Mouse (Mus musculus): ENCODE results near the gene Zbtb26.

The Zbtb26 gene

DNA sequence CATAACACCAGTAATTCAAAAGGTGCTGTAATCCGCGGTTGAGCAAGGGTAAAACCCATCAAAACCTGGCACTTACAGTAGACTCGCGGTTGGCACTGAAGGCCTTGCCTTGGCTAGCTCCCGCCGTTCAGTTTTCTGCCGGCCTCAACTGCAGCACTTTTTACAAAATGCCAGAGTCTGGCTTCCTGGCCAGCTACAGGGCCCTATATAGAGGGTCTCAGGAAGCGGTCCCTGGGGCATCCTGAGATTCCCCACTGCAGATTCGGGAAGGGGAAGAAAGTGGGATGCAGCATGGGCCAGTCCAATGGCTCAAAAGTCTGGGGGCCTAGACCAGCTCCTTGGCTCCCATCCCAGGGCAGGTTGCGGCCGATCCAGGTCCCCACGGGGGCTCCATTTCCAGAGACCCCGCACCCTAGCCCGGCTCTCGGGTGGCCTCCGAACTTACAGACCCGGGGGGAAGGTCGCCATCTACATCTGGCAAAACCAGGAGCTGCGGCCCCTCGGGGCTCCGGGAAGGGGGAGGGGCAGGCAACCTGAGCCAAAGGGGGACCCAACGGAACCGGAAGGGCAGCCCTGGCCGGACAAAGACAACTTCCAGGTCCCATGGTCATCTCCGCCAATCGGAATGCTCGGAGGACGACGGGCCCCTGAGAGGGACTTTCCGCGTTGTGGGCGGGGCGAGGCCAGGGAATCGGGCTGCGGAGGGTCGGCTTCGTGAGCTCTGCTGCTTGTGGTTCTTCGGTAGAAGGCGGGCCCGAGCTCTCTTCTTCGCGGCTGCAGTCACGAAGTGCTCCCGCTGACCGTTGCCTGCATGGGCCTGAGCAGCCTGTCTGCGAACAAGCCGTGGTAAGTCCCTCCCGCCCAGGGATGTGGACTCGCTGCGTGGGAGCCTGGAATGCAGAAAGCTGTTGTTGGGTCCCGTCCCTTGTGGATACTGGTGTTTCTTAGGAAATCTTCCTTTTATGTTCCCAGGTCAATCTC is at the start of gene Zbtb26, which contains the start of the genes Zbtb6 and Rabgap1:
TSS of gene Zbtb26 (minus strand) at position 525 of the 981 bp plus-strand sequence.
TSS of gene Zbtb6 (minus strand) at position 561 of the 981 bp plus-strand sequence.
TSS of gene Rabgap1 (plus strand) at position 669 of the 981 bp plus-strand sequence.
- DNase-seq (ENCODE audit: low read depth, low spot score), result peak; percentile 97

DNA sequence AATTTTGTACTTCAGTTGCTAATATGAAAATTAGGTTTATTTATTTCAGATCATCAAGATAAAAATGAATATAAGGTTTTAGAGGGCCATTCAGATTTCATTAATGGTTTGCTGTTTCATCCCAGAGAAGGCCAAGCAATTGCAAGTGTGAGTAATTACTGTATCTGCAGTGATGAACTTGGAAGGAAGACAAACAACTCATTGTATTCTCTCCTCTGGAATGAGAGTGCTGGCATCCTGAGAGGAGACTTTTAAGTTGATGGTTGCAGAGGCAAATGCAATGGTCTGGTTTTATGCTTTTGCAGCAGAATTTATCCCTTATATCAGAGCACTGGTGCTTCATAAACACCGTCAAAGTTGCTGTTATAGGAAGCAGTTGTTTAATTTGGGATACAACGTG is 46.0 kb upstream of the Zbtb26 start:
- DNase-seq (ENCODE audit: low read depth, low spot score), result no peak

DNA sequence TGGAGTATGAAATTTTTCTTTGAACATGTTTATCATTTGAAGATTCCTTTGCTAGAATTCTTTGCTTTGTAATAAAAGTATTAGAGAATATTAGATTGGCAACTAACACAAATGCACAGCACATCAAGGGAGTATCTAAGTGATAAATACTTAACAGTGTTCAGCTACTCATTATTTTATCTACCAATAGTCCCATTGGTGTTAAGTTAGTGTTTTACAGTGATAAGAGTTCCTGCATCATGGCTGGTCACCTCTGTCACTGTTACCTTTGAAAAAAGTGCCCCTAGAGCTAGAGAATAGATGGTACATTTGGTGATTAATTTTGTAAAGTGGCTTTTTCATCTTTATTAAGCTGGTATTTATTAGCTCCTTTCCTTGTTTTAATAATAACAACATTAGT is 43.5 kb upstream of the Zbtb26 start:
- no peak for DNase-seq (ENCODE audit: low read depth, low spot score)

GRCm38 (mm10) chr2:37485370-37485769 is 42.4 kb upstream of the Zbtb26 start:
- DNase-seq (ENCODE audit: low read depth, low spot score), result peak; percentile 52

- DNase-seq (ENCODE audit: low read depth, low spot score), result no peak
Observed at GRCm38 (mm10) chr2:37484165-37484564, 41.2 kb upstream of the Zbtb26 start.

GRCm38 (mm10) chr2:37480039-37480438 is 37.1 kb upstream of the Zbtb26 start:
- DNase-seq (ENCODE audit: low read depth, low spot score), result no peak

GRCm38 (mm10) chr2:37479559-37479958 is 36.6 kb upstream of the Zbtb26 start:
- DNase-seq (ENCODE audit: low read depth, low spot score), result no peak

- DNase-seq (ENCODE audit: low read depth, low spot score), result no peak
Observed at GRCm38 (mm10) chr2:37466266-37466665, 23.3 kb upstream of the Zbtb26 start.

- no peak for DNase-seq (ENCODE audit: low read depth, low spot score)
Observed at GRCm38 (mm10) chr2:37460707-37461106, 17.8 kb upstream of the Zbtb26 start.

DNA sequence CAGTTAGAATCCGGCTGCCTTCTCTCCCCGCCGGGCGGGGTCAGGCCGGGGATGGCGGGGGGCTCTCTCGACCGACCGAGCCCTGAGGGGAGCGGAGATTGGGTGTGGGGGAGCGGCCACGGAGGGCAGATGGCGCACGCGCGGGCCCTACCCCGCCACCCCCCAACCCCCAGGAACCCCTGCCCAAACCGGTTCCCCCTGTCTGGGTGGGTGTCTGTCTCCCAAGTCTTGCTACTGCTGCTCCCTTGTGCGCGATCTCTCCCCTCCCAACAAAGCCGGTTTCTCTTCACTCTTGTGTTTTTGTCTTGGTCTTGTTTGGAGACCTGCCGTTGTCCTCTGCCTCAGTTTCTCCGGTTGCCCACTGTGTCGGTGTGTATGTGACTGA is 9.4 kb upstream of the Zbtb26 start:
- DNase-seq (ENCODE audit: low read depth, low spot score), result peak; percentile 3

- DNase-seq (ENCODE audit: low read depth, low spot score), result peak; percentile 94
Observed at GRCm38 (mm10) chr2:37451667-37452375, 8.9 kb upstream of the Zbtb26 start.

GRCm38 (mm10) chr2:37431609-37432008 is 11.3 kb downstream of the Zbtb26 start:
- peak; percentile 12 for DNase-seq (ENCODE audit: low read depth, low spot score)

DNA sequence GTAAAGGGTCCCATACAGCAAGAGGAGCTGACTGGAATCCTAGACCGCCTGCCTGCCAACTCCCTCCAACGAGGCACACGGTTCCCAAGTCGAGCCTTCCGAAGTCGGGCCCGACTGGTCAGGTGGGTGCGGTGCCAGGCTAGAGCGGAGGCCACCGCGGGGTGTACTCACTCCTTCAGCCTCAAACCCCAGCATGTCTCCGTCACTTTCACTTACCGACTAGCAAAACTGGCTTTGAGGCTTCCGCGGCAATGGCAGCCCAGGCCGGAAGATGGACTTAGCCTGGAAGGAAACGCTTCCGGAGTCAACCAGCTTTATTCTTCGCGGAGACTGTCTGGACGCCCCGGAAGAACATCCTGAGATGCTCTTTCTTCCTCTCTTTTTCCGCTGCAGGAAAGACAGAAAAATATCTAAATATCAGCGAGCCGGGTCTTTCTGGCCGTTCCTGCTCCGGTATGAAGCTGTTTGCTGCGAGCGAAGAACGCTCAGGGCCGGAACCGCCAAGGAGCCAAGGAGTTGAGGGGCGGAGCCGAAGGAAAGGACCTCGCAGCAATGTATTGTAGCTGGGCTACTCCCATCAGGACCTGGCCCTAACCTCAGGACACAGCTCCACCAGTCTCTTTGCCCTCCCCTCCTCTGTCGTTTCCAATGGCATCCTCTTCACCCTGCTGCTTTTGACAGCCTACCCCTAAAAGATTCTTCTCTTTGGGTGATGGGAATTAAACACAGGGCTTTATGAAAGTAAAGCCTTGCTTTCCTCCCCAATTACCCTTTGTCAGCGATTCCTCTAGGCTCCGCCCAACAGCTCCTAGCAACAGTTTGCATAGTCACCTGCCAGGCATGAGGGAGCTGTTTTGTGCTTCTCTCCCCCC is 12.1 kb downstream of the Zbtb26 start:
- DNase-seq (ENCODE audit: low read depth, low spot score), result peak; percentile 81

DNA sequence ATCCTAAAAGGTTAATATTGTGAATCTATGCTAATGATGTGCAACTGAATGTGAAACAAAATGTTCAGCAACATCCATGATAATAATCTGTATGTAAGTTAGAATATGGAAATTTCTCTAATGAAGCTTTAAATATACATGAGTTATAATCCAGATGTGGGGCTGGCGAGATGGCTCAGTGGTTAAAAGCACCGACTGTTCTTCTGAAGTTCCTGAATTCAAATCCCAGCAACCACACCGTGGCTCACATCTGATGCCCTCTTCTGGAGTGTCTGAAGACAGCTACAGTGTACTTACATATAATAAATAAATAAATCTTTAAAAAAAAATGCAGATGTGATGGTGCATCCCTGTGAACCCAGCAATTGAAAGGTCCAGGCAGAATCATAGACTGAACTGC is 19.3 kb downstream of the Zbtb26 start:
- no peak for DNase-seq (ENCODE audit: low read depth, low spot score)

DNA sequence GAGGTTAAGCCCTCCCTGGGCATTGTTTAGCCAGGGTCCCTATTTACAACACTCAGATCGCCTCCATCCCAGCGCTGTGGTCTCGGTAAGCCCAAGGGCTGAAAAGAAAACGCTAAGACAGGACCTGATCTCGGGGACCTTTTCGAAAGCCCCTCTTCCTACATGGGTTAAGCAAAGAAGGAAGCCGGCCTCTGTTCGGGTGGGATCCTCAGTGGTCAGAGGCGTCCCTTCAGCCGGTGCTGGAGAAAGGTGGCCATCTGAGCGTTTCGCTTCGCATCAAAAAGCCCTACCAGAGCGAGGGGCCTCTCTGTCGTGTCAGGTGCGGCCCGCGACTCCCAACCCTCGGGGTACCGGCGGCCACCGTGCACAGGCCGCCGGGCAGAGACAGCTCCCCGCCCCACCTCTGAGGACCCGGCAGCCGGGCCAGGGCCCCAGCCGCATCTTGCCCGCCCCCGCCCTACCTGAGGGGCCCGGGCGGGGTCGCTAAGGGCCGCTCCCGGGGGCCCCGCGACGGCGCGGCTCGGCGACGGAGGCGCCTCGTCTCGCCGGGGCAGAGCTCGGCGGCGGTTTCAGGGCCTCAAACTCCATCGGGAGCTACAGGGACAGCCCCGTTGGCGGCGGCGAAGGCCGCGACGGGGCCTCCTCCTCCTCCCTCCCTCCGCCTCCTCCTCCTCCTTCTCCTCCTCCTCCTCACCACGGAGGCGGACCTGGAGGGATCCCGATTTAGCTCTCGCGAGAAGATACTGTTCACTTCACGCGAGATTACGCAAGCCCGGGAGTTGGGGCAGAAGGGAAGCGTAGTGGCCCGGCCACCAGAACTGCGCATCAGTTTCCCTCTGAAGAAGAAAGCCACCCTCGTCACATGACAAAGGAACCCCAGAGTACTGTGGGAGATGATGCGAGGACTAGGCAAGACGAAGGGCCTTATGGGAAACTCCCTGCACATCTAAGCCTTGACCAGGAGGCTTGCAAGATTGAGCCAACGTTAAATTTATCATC is 20.3 kb downstream of the Zbtb26 start, which contains the start of gene Rc3h2:
TSS of gene Rc3h2 (minus strand) at position 598 of the 999 bp plus-strand sequence.
- DNase-seq (ENCODE audit: low read depth, low spot score), result peak; percentile 99

DNA sequence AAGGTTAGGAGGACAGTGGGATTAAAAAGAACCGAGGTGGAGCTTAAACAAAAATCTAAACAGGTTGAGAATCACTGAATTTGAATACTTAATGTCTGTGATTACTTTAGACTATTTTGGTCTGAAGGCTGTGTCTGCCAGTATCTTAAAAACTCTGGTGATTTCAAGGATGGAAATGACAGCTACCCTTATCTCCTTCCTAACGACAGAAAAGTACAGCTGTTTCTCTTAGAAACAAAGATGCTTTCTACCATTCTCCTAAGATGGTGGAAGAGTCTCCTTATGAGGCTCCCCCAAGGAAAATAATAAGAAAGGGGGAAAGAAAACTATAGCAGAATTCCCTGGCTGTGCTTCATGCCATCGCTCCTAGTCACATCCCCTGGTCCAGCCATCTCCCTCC is 21.0 kb downstream of the Zbtb26 start:
- no peak for DNase-seq (ENCODE audit: low read depth, low spot score)

DNA sequence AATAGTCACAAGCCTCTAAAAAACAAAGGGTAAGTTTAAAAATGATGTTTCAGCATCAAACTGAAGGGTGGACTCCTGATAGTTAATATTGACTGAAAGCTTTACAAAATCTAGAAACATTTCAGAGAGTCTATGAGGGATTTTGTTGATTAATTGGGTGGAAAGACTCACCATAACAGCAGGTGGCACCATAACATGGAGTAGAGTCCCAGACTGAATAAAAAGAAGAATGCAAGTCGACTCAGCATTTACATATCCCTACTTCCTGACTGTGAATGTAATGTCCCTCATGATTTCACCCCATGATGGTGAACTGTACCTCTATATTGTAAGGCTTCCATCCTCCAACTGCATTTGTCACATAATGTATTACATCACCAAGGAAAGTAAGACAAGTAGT is 47.4 kb downstream of the Zbtb26 start:
- no peak for DNase-seq (ENCODE audit: low read depth, low spot score)

DNA sequence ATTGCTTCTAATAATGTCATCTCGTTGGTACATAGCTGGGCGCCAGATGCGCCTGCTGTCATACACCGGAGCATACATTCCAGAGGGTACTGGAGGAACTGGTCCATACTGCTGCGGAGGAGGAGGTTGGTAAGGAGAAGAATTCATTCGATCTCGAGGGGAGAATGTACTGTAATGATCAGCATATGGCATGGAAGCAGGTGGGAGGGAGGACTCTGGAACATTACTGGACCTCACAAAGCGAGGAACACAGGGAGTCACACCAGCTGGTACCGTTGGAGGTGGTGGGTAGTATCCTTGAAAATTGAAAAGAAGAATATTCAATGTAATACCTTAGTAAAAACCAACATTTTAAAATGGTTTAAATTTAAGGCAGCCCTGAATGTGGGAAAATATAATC is 60.0 kb downstream of the Zbtb26 start:
- no peak for DNase-seq (ENCODE audit: low read depth, low spot score)
